Mouse (Mus musculus) right cerebral cortex, postnatal 4 days (tissue): ENCODE data around the gene Tacc2.

Source experiments
- DNase-seq: peaks from one replicate; pipeline ENCODE4 v3.0.0-alpha.2; 2022

Tacc2 gene

DNA sequence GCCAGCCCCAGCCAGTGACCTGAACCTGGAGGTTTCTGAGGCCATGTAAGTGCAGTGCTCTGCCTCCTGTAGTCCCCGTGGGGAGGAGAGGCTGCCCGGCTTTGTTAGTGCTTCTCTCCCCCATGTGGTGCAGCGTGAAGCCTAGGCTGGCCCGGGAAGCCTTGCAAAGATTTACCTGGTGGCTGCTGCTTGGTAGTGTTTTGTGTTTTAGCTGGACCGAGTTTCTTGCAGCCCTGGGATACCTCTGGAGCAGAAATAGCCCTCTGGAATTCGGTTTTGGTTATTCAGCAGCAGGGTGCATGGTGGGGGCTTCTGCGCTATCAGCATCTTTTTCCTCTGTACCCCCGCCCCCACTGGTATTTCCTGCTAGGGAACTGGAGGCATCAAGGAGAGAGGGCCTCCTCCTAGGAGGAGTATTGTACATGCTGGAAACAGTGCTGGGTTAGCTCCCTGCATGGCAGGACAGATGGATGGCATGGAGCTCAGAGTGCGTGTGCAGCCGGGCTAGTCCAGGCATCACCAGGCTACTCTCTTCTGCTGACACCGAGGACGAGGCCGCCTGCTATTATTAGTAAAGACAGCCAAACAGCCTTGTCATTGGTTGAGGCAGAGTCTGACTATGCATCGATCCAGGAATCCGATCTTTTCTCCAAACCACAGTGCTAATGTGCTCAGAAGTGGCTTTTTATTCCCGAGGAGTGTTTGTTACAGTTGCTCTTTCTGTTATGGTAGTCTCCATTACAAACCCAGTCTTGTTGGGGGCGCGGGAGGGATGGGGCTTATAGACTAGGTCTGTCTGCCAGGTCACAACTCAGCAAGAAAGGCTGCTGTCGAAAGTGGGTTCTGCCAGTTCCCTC is 115.9 kb downstream of the Tacc2 start:
- DNase-seq: peak; percentile 63

DNA sequence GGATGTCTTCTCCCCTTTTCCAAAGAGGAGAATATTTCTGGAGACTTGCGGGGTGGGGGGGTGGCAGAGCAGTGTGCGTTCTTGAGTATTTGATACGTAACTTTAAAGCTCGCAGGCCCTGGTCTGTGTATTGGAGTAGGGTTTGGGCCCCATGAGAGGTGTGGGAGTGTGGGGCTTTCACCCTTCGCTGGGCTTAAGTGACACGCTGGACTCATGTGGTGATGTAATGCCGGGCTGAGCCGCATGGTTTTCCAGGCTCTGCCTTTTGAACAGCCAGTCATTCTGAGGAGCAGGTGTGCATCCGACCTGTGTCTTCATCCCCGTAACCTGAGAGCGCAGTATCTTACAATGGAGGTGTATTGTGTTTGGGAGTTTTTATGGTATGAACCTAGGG is 116.6 kb downstream of the Tacc2 start:
- DNase-seq: no peak

DNA sequence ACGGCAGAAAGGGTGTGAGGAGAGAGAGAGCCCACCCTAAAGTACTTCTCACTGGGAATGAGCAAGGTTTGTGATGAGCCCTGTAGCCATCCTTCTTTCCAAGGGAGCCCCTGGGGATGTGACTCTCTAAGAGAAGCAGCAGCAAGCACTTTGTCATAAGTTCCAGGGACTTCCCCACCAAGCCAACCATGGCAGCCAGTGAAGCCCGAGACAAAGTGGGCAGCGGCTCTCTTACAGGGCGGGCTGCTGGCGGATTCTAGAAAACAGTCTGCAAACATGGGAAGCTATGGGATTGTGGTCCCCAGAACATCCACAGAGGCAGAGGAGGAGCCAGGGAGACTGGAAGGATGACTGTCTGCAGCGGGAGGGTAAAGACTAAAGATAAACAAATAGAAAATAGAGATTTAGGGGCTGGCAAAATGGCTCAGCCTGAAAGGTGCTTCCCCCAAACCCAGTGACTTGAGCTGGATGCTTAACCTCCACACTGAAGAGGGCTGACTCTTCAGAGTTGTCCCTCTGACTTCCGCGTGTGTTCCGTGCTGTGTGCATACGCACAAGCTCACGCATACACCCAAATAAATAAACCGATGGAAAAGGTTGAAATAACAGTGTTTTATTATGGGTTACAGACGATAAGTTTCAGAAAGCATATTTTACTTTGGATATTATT is 118.6 kb downstream of the Tacc2 start:
- no peak for DNase-seq

DNA sequence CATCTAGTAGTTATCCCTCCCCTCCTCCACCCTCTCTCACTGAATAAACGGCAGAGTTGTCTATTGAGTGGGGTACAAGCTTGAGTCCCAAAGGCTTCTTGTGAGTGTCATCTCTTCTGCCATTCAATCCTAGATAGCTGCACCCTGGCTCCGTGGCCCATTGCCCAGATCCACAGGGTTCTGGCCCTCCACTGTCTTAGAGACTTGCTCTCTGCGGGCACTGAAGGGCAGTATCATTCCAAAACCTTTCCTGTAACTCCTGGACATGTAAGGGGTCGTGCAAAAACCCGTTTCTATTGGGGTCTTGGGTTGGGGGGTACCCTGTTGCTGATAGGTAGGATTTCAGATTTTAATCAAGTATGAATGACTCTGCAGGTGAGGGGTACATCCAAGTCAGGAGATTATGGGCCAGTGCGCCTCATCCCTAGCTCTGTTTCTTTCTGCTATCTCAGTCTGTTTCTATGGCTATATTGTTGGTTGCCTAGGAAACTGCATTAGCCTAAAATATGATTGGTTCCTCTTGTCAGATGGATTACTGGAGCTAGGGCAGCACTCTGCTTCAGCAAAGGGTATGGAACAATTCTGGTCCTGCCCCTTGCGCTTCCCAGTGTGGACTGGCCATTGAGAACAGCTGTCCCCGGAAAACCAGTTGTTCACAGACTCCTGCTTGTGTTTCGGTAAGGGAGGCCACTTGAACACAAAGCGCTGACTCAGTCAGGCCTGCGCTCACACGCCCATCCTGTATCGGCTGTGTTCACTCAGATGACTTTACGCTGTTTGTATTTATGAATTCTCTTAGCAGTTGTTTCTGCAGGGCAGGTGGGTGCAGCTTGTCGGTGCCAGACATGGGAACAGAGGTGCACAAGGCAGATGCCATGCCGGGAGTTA is 119.4 kb downstream of the Tacc2 start:
- DNase-seq: no peak

DNA sequence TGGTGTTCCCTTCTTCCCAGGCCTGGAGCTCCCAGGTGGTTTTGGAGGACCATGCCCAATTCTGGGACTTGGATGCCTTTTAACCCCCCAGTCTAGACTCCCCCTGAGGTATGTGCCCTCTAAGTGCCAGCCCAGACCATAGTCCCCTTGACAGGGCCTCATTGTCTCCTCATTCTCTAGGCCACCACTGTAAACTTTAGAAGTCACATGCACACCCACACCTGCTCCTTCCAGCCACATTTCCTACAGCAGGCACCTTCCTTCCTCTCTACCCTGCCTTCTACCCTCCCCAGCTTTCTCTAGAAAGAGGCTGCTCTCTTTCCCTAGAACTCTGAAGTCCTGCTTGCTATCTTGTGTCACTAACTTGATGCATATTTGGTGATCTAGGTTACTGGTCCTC is 121.2 kb downstream of the Tacc2 start:
- DNase-seq: no peak

DNA sequence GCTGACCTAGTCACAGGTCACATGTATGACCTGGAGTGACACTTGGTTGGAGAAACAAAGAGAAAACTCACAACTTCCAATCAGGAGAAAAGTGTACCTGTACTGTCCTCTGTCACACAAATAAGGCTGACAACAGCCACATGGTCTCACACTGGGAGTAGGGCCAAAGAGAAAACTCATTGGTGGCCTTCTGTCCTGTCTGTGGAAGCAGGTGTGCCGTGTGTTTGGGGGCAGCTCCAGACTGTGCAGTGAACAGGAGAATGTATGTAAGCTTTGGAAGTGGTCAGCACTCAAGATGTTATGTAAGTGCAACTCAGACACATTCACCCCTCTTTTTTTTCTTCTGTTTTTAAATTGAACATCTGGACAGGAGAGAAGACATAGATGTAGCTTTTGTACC is 124.1 kb downstream of the Tacc2 start:
- DNase-seq: no peak

DNA sequence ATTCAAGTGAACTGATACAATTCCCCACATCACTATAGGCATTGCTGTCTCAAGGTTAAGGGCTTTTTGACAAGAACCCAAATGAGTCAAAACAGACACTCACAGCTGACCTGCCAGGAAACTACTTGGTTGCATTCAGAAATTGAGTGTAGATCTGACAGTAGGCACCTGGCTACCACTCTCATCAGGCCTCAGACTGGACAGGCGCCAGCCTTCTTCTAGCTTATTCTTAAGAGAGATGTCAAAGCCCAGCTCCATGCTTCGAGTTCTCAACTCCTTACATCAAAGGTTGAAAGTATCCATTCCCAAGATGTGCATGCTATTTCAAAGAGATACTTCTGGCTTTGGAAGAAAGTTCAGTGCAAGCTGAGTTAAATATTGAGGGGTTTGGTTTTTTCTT is 128.0 kb downstream of the Tacc2 start:
- DNase-seq: no peak

DNA sequence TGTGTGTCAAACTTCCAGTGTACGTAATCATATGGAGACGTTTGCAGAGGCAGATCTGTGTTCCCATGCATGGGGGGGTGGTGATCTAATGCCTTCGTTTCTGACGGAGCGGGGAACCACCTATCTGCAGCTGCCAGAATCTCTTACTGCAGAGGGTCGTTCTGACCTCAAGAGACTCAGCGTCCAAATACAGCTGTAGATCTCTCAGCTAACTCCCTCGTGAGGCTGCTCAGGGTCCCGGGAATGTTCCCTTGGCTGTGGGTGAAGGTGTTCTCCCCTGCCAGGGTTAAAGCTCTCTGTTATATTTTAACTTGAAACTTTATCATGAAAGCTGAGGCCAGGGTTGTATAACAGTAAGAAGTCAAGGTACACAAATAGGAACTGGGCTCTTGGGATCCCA is 131.7 kb downstream of the Tacc2 start:
- no peak for DNase-seq

DNA sequence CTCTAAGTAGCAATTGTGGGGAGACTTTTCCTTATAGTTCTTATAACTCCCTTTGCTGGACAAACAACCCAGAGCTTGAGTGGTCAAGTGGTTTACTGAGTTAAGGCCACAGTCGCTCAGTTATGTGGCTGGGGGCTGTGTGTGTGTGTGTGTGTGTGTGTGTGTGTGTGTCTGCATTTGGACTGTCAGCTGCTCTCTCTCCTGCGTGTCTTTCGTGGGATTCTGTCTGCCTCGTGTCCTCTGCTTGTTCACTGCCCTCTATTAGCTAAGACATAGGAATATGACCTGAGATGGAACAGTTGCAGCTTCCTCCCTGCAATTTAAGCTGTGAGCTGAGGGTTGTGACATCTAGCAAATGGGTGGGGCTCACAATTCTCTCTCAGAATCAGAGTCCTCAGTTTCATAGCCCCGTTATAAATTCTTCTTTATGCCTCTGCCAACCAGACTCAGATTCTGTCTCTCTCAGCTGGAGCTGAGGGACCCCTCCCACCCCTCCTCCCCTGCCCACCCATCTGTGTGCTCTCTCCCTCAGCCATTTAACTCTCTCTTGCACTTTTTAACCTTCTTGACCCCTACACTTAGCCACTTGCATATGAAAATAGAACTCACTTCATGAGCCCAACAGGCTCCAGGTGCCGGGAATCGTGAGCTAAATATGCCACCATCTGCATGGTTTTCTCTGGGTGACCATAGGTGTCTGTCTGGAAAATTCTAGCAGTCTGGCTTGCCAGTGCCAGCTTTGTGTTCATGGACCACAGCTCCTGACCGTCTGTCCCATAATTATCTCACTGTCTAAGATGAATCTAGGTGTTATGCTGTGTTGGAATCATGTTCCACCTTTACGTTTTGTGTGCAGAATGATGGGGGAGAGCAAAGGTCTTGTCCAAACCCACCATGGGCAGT is 132.4 kb downstream of the Tacc2 start:
- DNase-seq: no peak

DNA sequence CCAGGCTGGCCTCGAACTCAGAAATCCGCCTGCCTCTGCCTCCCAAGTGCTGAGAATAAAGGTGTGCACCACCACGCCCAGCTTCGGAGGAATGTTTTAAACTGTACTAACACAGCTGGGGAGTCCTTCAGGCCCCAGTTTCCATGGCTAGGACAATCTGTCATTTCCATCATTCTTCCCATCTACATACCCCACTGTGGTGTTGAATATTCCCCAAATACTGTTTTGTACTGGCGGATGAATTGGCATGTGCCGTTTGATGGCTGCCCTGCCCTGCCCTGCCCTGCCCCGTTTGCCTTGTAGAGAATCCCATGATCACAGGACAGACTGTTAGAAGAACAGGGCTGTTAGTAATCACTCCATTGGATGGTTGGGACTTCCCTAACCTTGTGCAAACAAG is 134.6 kb downstream of the Tacc2 start:
- DNase-seq: no peak

DNA sequence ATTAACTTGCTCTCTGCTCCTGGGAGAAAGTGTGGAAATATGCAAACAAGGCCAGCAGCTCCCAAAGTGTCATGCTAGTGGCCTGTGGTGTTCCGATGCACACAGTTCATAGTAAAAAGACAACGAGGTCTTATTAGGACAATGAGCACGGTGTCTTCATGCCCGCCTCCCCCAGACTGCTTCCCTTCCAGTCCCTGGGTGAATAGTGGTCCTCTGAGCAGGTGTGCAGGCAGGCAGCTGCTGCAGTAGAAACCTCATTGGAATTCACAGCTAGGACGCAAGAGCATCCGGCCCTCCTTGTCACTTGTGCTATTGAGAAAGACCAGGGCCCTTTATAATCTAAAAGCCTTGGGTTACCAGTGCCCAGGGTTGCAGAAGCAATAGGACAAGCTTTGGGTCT is 136.1 kb downstream of the Tacc2 start:
- no peak for DNase-seq

DNA sequence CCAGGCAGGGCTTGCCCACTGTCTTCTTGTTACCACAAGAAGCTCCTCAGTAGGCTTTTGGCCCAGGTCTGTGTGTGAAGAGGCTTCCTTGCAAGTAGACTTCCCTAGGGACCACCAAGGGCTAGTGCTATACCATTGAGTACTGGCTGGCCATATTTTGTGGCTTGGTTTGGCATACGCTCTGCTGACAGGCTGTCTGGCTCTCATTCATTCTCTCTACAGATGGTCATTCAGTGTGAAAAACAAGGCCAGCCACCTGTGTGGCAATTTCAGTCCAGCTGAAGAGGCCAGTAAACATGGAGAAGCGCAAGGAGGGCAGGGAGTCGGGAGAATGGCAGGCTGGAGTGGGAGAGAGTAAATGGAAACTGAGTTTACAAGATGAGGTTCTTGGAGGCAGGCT is 138.2 kb downstream of the Tacc2 start:
- DNase-seq: no peak

DNA sequence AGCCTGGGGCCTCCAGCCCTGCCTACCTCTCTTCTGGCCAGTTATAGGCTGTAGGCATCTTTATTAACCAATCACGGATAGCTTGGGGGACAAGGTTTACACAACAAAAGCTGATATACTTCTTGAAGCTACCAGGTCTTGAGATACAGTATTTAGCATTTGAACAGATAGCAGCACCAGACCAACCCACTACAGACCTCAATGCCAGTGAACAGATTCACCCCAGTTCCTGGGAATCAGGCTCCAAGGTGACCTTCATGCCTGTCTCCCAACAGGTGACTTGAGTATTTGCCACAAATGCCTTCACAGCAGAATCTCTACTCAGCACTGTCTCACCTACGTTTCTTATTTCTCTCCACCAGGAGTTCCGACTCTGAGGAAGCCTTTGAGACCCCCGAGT is 139.1 kb downstream of the Tacc2 start:
- DNase-seq: no peak

DNA sequence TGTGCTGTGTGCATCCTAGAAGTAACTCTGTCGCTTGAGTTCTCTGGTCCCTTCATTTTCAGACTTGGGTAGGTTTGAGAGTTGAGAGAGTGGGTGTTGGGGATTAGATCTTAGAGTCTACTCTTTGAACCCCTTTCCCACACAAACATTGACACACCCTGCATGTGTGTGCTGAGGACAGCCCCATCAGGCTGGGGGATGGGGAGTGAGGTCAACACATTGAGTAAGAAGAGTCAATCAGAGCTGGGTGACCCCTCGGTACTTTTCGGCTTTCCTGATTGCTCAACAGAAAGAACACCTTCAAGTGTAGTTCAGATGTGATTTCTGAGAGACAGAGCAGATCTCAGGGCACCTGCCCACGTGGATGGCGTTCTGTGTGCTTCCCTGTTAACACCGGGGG is 139.8 kb downstream of the Tacc2 start:
- no peak for DNase-seq

DNA sequence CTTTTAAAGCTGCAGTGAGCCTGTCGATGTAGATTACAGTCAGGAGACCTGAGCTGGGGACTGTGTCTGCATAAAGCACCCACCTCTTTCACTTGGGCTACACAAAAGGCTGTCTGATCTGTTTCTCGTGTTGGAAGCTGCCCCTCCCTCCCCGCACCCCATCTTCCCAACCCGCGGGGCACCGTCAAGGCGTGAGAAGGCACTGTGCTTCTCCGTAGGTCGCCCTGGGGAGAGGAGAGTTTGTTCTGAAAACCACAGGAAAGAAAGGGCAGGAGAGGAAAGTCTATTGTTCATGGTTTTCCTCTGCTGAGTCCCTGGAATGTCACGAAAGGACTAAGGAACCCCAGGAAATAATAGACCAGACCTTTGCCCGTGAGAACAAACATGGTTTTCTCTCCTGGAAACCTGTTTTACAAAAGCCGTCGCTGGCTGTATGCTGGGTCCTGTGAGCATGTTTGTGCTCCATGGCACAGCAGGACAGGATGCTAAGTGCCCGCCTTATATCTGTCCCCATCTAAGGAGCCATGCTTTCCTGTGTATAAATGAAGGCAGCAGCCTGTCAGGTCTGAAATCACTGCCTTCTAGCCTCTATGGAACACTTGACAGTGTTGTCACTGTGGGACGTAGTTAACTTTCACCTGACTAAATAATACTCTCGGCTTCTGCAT is 142.8 kb downstream of the Tacc2 start:
- no peak for DNase-seq

DNA sequence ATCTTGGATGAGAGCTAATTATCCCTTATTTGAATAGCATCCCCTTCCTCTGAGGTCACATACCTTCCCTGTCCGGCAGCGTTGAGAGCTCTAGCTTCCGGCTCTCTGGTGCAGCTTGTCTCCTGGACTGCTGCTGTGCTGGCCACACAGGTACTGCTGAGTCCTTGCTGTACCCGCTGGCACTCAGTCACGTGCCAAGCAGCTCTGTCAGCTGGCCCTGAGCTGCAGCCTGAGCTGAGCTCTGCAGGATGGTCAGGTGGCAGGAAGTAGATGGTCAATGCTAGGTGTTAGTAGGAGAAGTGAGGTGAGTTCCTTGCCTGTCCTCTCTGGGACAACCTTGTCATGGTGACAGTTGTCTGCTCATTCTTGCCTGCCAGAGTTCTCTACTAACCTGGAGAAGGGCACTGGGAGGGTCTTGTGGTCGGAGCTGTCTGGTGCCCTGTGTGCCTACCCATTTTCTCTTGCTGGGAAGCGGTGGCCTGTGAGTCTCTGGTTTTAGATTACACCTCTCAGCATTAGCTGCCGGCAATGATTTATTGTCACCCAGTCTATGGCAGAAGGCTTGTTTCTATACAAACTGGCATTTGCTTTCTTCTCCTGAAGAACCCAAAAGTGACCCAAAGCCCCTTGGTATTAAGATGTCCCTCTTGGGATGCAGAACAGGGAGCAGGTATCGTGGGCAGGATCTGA is 143.6 kb downstream of the Tacc2 start:
- DNase-seq: no peak

DNA sequence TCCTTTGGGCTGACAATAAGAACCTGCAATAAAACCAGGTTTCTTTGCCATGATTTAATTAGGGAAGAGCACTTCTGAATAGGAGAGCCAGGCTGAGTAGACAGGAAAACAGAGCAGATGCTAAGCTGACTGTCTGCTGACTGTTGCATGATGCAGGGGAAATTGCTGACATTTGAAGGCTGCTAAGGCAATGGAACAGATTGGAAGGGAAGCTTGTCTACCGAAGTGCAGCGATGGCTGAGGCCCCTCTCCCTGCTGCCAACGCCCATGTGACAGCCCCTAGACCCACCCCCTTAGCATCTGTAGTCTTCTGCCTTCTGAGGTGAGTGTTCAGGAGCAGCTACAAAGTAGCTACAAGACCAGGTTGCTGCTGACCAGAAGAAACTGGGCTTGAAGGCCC is 148.9 kb downstream of the Tacc2 start:
- no peak for DNase-seq

DNA sequence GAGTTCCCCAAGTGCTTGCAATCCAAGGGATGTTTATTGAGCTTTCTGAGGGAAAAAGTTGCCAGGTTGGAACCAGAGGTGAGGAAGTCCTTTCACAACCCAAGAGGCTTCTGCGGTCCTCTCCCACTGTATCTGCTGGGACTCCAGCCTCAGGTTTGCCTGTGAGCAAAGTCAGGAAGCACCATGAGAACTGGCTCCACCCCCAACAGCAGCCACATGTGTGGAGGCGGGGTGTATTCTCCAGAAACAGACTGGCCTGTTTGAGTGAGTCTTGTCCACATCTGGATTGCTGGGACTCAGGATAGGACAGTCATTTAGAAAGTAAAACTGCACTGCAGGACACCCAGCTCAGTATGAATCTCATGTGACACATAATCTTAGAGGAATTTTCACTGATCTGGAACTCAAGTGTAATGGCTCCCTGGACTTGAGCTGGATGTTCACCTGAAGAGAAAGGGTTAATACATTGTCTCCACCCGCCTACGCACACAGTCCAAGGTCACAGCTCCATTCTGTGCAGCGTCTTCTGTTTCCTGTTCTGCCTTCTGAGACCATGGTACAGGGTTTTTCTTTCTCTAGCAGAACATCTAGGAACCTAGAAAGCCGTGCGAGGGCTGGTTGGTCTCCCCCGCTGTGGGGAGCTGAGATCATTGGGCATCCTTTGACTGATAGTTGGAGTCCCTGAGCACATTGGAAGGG is 149.6 kb downstream of the Tacc2 start:
- no peak for DNase-seq

DNA sequence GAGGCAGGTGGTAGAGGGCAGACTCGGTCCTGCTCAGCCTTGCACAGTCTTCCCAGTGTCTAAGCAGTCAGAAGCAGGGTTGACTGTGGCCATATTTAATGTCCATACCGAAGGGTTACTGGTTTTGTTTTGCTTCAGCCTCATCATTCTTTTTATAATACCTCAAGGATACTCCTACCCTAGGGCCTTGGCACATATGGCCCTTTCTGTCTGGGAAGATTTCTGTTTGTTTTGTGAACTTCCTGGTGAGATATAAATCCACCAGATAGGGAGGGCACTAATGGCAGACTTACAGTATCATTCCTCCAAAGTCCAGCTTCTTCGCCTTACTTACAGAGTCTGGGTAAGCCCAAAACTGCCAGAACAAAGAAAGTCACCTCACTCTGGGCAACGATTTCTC is 150.3 kb downstream of the Tacc2 start:
- no peak for DNase-seq

DNA sequence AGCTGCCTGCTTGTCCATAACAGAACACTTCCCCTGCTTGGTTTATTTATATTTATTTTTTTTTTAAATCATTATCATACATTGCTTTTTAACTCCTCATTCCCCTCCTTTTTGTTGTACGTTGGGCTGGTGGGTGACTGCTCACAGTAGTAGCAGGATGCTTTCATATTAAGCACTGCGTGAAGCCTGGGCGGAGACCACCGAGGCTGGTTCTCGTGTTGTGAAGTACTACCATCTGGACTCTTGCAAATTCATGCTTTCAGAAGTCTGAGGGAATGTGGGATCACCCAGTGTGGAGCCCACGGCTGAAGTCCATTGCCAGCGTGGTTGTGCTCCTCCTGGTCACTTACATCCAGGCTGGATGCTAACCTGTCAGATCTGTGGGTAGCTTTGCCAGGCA is 154.6 kb downstream of the Tacc2 start:
- DNase-seq: no peak

DNA sequence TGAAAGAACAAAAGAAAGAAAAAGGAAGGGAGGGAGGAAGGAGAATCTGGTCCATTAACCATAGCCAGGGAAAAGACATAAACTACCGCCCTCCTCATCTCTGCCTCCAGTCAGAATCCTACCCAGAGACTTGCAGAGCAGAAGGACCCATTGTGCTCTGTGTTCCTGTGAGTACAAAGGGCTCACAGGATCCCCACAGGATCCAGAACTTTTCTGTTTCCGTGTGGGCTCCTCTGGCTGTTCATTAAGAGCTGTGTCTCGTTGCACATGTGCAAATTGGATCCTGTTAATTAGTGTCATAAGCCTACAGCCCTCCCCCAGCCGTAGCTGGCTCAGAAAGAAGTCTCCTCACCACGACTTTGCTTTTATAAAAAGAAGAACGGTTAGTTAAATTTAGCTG is 155.7 kb downstream of the Tacc2 start:
- DNase-seq: no peak
